Mouse (Mus musculus) embryo, embryonic 10 days (tissue): ENCODE results near the gene Hoxd12.

Experiments used
- DNase-seq: peaks from one replicate; pipeline ENCODE4 v3.0.0-alpha.2; 2015; ENCODE audit warnings: low spot score

Hoxd12 gene

GRCm38 (mm10) chr2:74695813-74696430 is 21.1 kb downstream of the Hoxd12 start:
- DNase-seq: no peak

DNA sequence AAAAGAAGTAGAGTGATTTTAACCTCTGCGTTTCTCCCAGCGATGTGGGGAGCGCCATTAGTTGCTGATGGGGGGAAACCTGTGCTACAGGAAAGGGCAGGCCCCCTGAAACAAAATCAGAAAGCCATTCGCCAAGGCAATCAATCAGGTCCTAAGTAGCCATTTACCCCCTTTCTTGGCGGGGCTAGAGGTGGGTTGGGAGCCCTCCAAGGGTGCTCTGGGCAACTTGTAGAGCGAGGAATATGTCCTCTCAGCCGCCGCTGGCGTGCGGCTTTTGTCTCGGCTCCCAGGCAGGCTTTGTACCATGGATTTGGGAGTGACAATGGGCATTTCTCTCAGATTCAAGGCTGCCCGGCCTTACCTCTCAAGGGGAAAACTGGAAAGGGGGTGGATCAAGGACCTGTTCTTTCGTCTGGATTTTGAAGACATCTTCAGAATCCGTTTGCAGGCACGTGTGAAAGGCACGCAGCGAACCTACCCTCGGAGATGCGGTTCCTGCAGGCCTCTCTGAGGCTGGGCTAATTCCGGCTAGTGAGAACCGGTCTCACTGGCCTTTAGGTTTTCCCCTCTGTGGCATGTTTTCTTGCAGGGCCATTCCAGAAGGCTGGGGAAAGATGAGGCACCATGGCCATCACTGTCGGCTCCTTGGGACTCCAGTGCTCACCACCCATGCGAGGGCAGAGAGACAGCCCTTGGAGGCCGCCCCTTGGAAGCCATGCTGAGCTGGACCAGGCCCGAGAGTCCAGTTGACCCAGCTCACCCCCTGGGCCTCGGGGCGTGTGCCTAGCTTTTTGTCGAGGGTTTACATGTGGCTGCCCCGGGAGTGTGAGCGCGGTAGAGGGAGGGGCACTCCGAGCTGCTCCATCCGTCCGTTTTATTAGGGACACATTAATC is 21.9 kb downstream of the Hoxd12 start:
- peak; percentile 20 for DNase-seq

DNA sequence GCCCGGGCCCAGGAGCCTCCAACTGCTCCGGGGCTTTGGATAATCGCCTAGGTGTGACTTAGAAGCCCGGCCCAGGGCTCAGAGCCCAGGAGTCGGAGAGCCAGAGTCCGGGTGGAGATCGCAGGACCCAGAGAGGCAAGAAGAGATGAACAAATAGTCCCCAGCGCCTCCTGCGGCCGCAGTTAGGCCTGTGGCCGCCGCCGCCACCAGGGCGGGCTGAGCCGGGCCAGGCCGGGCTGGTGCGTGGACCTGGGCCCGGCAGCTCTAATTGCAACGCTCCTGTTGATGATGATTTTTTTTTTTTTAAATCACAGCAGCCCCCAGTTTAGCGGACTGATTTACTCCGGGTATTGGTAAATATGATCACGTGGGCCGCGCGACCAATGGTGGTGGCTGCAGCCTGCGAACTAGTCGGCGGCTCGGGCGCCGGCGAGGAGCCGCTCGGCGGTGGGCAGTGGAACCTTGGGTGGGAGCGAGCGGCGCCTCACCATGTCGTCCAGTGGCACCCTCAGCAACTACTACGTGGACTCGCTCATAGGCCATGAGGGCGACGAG is 22.8 kb downstream of the Hoxd12 start, which contains the start of gene Hoxd9:
Gene Hoxd9, plus strand, starts transcription at position 161 of the 555 bp plus-strand sequence.
- peak; percentile 71 for DNase-seq

- DNase-seq: peak; percentile 52
These were observed 23.6 kb downstream of the Hoxd12 start for GRCm38 (mm10) chr2:74698201-74699052.

DNA sequence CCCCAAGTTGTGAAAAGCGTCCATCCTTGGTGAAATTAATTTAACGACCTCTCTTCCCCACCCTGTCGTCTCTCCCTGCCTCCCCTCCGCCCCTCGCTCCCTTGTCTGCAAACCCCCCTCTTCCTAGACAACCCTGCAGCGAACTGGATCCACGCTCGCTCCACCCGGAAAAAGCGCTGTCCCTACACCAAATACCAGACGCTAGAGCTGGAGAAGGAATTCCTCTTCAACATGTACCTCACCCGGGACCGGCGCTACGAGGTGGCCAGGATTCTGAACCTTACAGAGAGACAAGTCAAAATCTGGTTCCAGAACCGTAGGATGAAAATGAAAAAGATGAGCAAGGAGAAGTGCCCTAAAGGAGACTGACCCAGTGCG is 24.2 kb downstream of the Hoxd12 start:
- DNase-seq: peak; percentile 35

GRCm38 (mm10) chr2:74699664-74700545 is 25.1 kb downstream of the Hoxd12 start:
- DNase-seq: peak; percentile 33

DNA sequence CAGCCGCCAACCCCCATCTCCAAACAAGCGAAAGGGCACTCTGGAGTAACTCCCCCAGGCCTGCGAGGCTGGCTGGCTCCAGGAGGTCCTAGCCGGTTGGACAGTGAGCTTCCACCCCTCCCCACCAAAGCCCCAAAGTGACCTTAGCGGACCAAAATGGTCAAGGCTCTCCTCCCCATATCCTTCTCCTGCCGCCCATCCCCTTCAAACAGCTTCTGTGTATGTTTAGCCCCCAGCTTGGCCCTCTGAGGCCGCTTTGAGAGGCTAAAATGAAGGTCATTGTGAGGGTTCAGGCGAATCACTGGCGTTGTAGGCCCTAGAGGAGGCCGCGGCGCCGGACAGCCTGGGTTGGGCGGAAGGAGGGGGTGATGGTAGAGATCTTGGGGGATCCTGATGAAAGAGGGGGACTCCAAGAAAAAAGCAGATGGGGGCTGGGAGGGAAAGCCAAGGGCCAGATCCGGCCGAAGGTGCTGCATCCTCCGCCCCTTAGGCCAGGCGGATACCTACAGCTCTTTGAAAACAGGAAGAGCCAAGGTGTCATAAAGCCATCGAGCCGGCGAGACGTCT is 25.8 kb downstream of the Hoxd12 start:
- peak; percentile 65 for DNase-seq

GRCm38 (mm10) chr2:74701949-74702819 is 27.4 kb downstream of the Hoxd12 start:
- peak; percentile 90 for DNase-seq

DNA sequence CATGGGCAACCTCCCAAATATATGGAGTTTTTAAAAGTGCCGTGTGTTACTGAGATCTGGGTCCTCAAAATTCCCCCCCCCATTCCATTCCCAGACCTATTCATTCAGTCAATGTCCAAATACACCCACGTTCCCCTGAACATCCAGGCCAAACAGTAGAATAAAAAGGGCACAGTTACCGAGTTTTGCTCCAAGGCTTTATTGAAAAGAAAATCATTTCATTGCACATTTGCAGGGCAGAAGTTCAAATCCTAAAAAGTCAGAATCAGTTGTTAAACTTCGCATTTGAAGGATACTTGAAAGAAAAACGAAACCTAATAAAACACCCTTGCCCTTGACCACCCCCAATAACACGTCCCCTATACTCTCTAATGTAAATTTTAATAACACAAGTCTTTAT is 28.0 kb downstream of the Hoxd12 start:
- DNase-seq: no peak

- DNase-seq: no peak
These were observed 28.5 kb downstream of the Hoxd12 start for GRCm38 (mm10) chr2:74703317-74703716.

- DNase-seq: peak; percentile 49
These were observed 29.0 kb downstream of the Hoxd12 start for GRCm38 (mm10) chr2:74703720-74704392.

DNA sequence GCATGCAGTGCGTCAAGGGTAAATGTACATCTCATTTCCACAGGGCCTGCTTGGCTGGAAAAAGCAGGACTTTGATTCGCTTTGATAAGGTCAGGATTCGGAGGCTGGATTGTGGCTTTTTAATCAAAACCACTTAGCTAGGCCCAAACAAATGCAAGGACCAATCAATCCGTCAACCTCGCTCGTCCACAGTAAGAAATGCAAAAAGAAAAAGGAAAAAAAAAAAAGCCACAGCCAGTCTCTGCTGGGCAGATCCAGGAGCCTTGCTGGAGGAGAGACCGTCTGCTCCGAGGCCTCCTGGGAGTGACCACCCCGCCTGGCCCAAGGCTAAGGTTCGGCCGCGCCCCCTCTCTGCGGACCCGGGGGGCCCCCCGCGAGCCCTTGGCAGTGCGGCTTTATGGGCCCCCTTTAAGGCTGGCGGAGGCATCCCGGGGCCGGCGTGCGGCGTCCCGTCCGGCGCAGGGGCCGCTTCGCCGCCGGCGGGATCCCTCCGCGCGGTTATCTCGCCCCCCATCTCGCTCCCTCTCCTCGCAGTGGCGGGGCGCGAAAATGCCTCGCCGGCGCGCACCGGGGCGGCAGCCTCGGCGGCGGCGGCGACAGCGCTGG is 29.7 kb downstream of the Hoxd12 start, which contains the start of gene Hoxd8:
Gene Hoxd8, plus strand, starts transcription at position 223 of the 606 bp plus-strand sequence.
- DNase-seq: peak; percentile 76

DNA sequence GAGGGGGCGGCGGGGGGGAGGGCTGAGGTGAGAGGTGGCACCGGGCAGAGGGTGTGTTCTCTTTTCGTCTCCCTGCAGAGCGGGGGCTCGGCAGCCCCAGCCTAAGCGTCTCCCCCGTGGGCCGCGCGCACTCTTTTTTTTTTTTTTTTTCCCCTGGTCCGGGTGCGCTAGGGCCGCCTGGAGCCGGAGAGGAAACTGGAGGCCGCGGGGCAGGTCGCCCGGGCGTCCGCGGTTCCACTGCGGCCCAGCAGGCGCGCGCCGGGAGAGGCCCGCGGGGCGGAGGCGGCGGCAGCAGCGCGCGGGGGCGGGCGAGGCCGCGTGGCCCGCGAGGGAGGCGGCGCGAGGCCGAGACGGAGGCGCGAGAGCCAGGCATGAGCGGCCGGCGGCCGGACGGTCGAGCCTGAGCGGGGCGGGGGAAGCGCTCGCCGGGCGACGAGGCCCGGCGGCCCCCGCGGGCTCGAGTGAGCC is 30.2 kb downstream of the Hoxd12 start:
- DNase-seq: peak; percentile 27

DNA sequence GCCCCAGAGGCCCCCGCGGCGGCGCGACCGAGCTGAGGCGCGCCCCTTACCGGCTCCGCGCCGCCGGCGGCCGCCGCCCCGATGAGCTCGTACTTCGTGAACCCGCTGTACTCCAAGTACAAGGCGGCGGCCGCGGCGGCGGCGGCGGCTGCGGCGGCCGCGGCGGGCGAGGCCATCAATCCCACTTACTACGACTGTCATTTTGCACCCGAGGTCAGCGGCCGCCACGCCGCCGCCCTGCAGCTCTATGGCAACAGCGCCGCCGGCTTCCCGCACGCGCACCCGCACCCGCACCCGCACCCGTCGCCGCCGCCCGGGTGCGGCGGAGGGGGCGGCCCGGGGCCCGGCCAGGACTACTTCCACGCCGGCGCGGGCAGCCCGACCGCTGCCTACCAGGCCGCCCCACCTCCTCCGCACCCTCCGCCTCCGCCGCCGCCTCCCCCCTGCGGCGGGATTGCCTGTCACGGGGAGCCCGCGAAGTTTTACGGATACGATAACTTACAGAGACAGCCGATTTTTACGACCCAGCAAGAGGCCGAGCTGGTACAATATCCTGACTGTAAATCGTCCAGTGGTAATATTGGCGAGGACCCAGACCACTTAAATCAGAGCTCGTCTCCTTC is 30.8 kb downstream of the Hoxd12 start:
- peak; percentile 57 for DNase-seq

DNA sequence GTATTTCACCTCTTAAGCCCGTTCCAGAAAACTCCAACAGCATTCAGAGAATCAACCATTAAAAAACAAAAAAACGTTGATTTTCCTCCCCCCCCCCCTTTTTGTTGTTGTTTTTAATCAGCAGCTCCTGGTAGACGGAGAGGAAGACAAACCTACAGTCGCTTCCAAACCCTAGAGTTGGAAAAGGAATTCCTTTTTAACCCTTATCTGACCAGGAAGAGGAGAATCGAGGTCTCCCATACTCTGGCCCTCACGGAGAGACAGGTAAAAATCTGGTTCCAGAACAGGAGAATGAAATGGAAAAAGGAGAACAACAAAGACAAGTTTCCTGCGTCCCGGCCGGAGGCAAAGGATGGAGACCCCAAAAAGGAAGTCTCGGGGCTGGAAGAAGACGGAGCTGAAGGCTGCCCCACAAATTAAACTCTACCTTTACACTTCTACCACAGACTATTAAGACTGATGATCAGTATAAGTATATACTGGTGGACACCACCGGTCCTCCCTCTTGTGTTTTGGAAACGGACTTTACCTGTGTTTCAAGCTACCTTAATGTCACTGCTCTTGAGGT is 31.7 kb downstream of the Hoxd12 start:
- no peak for DNase-seq

GRCm38 (mm10) chr2:74707599-74707998 is 32.8 kb downstream of the Hoxd12 start:
- DNase-seq: no peak

- DNase-seq: peak; percentile 32
These were observed 33.9 kb downstream of the Hoxd12 start for GRCm38 (mm10) chr2:74708676-74709075.
